13 mouse cellular contexts compared by ENCODE assay signal in the genomic region with DNA sequence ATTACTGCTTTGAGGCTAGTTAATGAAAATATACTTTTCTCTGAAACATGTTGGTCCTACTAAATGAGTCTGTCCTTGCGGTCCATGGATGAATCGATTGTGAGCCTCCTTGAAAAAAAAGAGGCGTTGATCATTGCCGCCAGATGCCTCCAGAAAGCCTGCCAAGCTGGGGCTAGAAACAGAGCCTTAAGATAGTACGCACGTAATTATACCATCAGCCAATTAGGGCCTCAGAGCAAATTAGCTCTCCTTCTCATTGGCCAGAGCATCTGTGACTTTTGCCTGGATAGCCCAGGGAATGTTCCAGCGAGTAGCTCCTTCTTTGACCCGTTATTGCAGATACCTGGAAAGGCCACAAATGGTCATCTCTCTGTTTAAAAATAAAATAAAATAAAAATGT. TPM values are rescaled to one million over a fixed set of nuclear protein-coding genes. Genes with fewer than 3 reads are reported as not detected.
DNase-seq lines count a peak whose midpoint lies in the region; ATAC-seq and TF ChIP-seq lines count a peak whose summit lies in the region.
"Had no signal": no experiment of that assay in that cellular context is flagged by ENCODE, and none has a peak within 500 bp of the region (broad histone marks: within the 10 kb centered on the region; RNA-seq: fewer than 3 reads in every experiment).

No protein-coding gene starts in this region.

- no peak for ATAC-seq in erythroblast, adult 5-6 weeks (replicated peaks; ENCODE audit: low FRiP score, poor library complexity, severe bottlenecking)

- intact Hi-C loops in left cerebral cortex, postnatal 14 days (cut with DNase I): loop anchor here (10.0 kb wide), 1 partner anchor 125 kb away; no protein-coding TSS in a partner anchor
- intact Hi-C loops in left cerebral cortex, adult 2 months (cut with DNase I): no loop called here

- peak; percentile 53 to 74 for DNase-seq in left cerebral cortex, postnatal 14 days (ENCODE audit: low spot score in 2 of 2)
- no peak for DNase-seq in left cerebral cortex, adult 2 months (ENCODE audit: extremely low spot score in 1 of 2, low spot score in 2 of 2)
- peak; percentile 87 for DNase-seq in cerebellum, adult 9-10 months
- peak; percentile 52 to 57 for DNase-seq in layer of hippocampus, adult 8-10 months (ENCODE audit: low spot score in 2 of 2)
- DNase-seq in right cerebral cortex, adult 18-20 months: peak; percentile 42
- no peak for DNase-seq in thymus, postnatal 4 days
- no peak for DNase-seq in thymus, adult 2 months
- DNase-seq: adrenal gland, adult 8-10 months; kidney, postnatal 14 days had no signal

- no peak overlapping the region for H3K4me3 ChIP-seq in left cerebral cortex, adult 2 months
- no peak overlapping the region for H3K4me3 ChIP-seq in thymus, adult 2 months (ENCODE audit: control insufficient read depth, insufficient read depth, low read length)
- H3K4me3 ChIP-seq: embryonic facial prominence, embryonic 12.5 days had no signal

- no peak for TF ChIP-seq CTCF in left cerebral cortex, adult 2 months (IDR thresholded peaks at IDR 0.05)
- no peak for TF ChIP-seq CTCF in thymus, adult 2 months (IDR thresholded peaks at IDR 0.05; ENCODE audit: borderline replicate concordance, control insufficient read depth, extremely low read depth, insufficient read depth, low read length, poor library complexity)

- H3K4me1 ChIP-seq in thymus, adult 2 months (replicated peaks; ENCODE audit: control insufficient read depth, insufficient read depth, low read length): no peaks in the 10 kb centered on the region

- TF ChIP-seq POLR2A in thymus, adult 2 months (IDR thresholded peaks at IDR 0.05; ENCODE audit: control insufficient read depth, extremely low read depth, insufficient read depth, low read length, poor library complexity): no peak

- no peaks in the 10 kb centered on the region for H3K36me3 ChIP-seq in thymus, adult 2 months (ENCODE audit: control insufficient read depth, insufficient read depth, low read length)
- H3K36me3 ChIP-seq: embryonic facial prominence, embryonic 12.5 days had no signal

- H3K27me3 ChIP-seq in thymus, adult 2 months (ENCODE audit: control insufficient read depth, insufficient read depth, low read length): no peaks in the 10 kb centered on the region
- H3K27me3 ChIP-seq: embryonic facial prominence, embryonic 12.5 days had no signal

- 90% methylated on average over 8 of the region's 8 CpGs for WGBS in thymus, adult 2 months

- H3K27ac ChIP-seq in left cerebral cortex, adult 2 months: no peak overlapping the region
- no peak overlapping the region for H3K27ac ChIP-seq in thymus, adult 2 months (ENCODE audit: control insufficient read depth, insufficient read depth, low read length)
- H3K27ac ChIP-seq: embryonic facial prominence, embryonic 12.5 days; macrophage had no signal

RNA-seq across cellular contexts. Expression of a gene that starts 7.6 kb away (rescaled TPM):
- not detected for total RNA-seq in left cerebral cortex, postnatal 14 days (2021)
- total RNA-seq in left cerebral cortex, adult 2 months (2021): not detected
- total RNA-seq in layer of hippocampus, adult 8-10 months (2022): not detected
- polyA plus RNA-seq in thymus, adult 2 months (2012; rRNA removed): not detected in 2 replicates
- total RNA-seq in erythroblast, adult 5-6 weeks (2015; ENCODE audit: low replicate concordance): not detected in 2 replicates
- not detected in 2 replicates for total RNA-seq in erythroblast, adult 5-6 weeks (2017; ENCODE audit: low replicate concordance)
- total RNA-seq: adrenal gland, adult 8-10 months; ES-E14 had no signal
- polyA plus RNA-seq: embryonic facial prominence, embryonic 12.5 days; macrophage had no signal

RNA-seq across cellular contexts. Expression of a gene that starts 27.8 kb away (rescaled TPM):
- 10 to 100 TPM; 21.7 to 26.5 TPM for total RNA-seq in left cerebral cortex, postnatal 14 days (2021)
- 10 to 100 TPM; 22.7 to 26.6 TPM for total RNA-seq in left cerebral cortex, adult 2 months (2021)
- total RNA-seq in layer of hippocampus, adult 8-10 months (2022): 10 to 100 TPM; 24.3 to 38.6 (median 30.7) TPM
- 15.7 and 17.7 TPM in 2 replicates for polyA plus RNA-seq in thymus, adult 2 months (2012; rRNA removed)
- 8.1 and 18.0 TPM in 2 replicates for total RNA-seq in erythroblast, adult 5-6 weeks (2015; ENCODE audit: low replicate concordance)
- 14.1 and 23.1 TPM in 2 replicates for total RNA-seq in erythroblast, adult 5-6 weeks (2017; ENCODE audit: low replicate concordance)

Comparison
In these comparisons a context has a peak if more than half of its experiments do, and no peak if none do; other contexts are left out.
1. DNase-seq: peak in left cerebral cortex, postnatal 14 days (2 of 2), cerebellum, adult 9-10 months (single experiment), layer of hippocampus, adult 8-10 months (2 of 2) and right cerebral cortex, adult 18-20 months (single experiment); none in left cerebral cortex, adult 2 months (0 of 2), thymus, postnatal 4 days (single experiment) and thymus, adult 2 months (single experiment).